Mouse (Mus musculus) neural tube, embryonic 13.5 days (tissue): Measurements from ENCODE around the gene Galm. TPM values are rescaled to one million over a fixed set of nuclear protein-coding genes. Genes with fewer than 3 reads are reported as not detected.
A peak's percentile ranks its signal among the peaks of the same experiment; 100 is the strongest.
"Not testable (repeated sequence)": the region's sequence is repeated elsewhere in the genome, so short reads cannot be mapped to it uniquely, and the experiment has no call there.

Source experiments
- ATAC-seq: fragments of 200-750 bp; cut with Nextera tagmentation; 2 replicates; pipeline ENCODE4 v1.8.0; 2017; ENCODE audit warnings: low read depth, mild to moderate bottlenecking, moderate TSS enrichment, moderate library complexity
- H3K27ac ChIP-seq: fragments of 300-500 bp; sonication (generic); replicated peaks from 2 replicates; pipeline ENCODE4 v1.5.1; 2015; ENCODE audit warnings: moderate library complexity, mild to moderate bottlenecking, inconsistent platforms
- H3K27me3 ChIP-seq: fragments of 300-500 bp; sonication (generic); 2 replicates; pipeline ENCODE4 v1.6.1; 2015; ENCODE audit warnings: mild to moderate bottlenecking, inconsistent platforms
- H3K36me3 ChIP-seq: fragments of 300-500 bp; sonication (generic); 2 replicates; pipeline ENCODE4 v1.6.1; 2015; ENCODE audit warnings: mild to moderate bottlenecking, inconsistent platforms
- H3K4me1 ChIP-seq: fragments of 300-500 bp; sonication (generic); replicated peaks from 2 replicates; pipeline ENCODE4 v1.6.1; 2015; ENCODE audit warnings: inconsistent platforms
- H3K4me2 ChIP-seq: fragments of 300-500 bp; sonication (generic); 2 replicates; pipeline ENCODE4 v1.6.1; 2015; ENCODE audit warnings: inconsistent platforms, mild to moderate bottlenecking, moderate library complexity
- H3K4me3 ChIP-seq: fragments of 300-500 bp; sonication (generic); 2 replicates; pipeline ENCODE4 v1.5.1; 2015; ENCODE audit warnings: mild to moderate bottlenecking, inconsistent platforms
- H3K9ac ChIP-seq: fragments of 300-500 bp; sonication (generic); 2 replicates; pipeline ENCODE4 v1.6.1; 2015; ENCODE audit warnings: moderate library complexity, mild to moderate bottlenecking, inconsistent platforms
- H3K9me3 ChIP-seq: fragments of 300-500 bp; sonication (generic); 2 replicates; pipeline ENCODE4 v1.6.1; 2016; ENCODE audit warnings: inconsistent platforms
- WGBS: fragments of 180-500 bp; shearing (Covaris S2); methylation state at CpG from one replicate; pipeline ENCODE4 v1.1.7; 2015; 5-methylcytosine and 5-hydroxymethylcytosine counted together
- polyA plus RNA-seq: library from polyadenylated mRNA; unstranded; fragments of >200 nt; fragmentation: Nextera tagmentation; extraction: Ambion mirVana; gene quantifications from 2 replicates; pipeline ENCODE4 v1.2.1, GENCODE M21; 2015

The Galm gene
- polyA plus RNA-seq, 1 experiment from 2014 or later, result 2.0 TPM

- Histone ChIP-seq H3K9ac (no peak overlapping the region), H3K27me3 (no peaks in the 10 kb centered on the region), H3K4me3 (no peak overlapping the region), H3K4me2 (no peak overlapping the region), H3K27ac (no peak overlapping the region), H3K4me1 (peaks cover 24% of the 10 kb centered on the region), H3K36me3 (no peaks in the 10 kb centered on the region), H3K9me3 (no peaks in the 10 kb centered on the region)
- ATAC-seq, result no peak
- 88% methylated on average over 7 of the region's 7 CpGs for WGBS
Measured at GRCm38 (mm10) chr17:80170951-80171350, 43.7 kb downstream of the Galm start.

GRCm38 (mm10) chr17:80171948-80172347, 44.7 kb downstream of the Galm start:
- 93% methylated on average over 4 of the region's 4 CpGs for WGBS
- Histone ChIP-seq H3K36me3 (no peaks in the 10 kb centered on the region), H3K27ac (no peak overlapping the region), H3K4me1 (peaks cover 24% of the 10 kb centered on the region), H3K4me2 (no peak overlapping the region), H3K27me3 (no peaks in the 10 kb centered on the region), H3K4me3 (no peak overlapping the region), H3K9me3 (no peaks in the 10 kb centered on the region), H3K9ac (no peak overlapping the region)
- no peak for ATAC-seq

GRCm38 (mm10) chr17:80172761-80173160, 45.5 kb downstream of the Galm start:
- H3K27ac ChIP-seq, result no peak overlapping the region
- H3K4me2 ChIP-seq, result no peak overlapping the region
- H3K4me3 ChIP-seq, result no peak overlapping the region
- H3K9ac ChIP-seq, result no peak overlapping the region
- H3K9me3 ChIP-seq, result no peaks in the 10 kb centered on the region
- ATAC-seq, result no peak
- H3K4me1 ChIP-seq, result peaks cover 17% of the 10 kb centered on the region
- WGBS, result 89% methylated on average over 5 of the region's 5 CpGs
- no peaks in the 10 kb centered on the region for H3K27me3 ChIP-seq
- H3K36me3 ChIP-seq, result no peaks in the 10 kb centered on the region

- Histone ChIP-seq H3K4me3 (no peak overlapping the region), H3K36me3 (no peaks in the 10 kb centered on the region), H3K9me3 (no peaks in the 10 kb centered on the region), H3K9ac (no peak overlapping the region), H3K4me2 (no peak overlapping the region), H3K4me1 (peaks cover 7% of the 10 kb centered on the region), H3K27me3 (no peaks in the 10 kb centered on the region), H3K27ac (no peak overlapping the region)
- WGBS, result 81% methylated on average over 2 of the region's 2 CpGs
- no peak for ATAC-seq
Measured at GRCm38 (mm10) chr17:80173708-80174107, 46.4 kb downstream of the Galm start.

GRCm38 (mm10) chr17:80174146-80174545, 46.9 kb downstream of the Galm start:
- Histone ChIP-seq H3K27ac (no peak overlapping the region), H3K36me3 (no peaks in the 10 kb centered on the region), H3K4me2 (no peak overlapping the region), H3K9me3 (no peaks in the 10 kb centered on the region), H3K4me3 (no peak overlapping the region), H3K9ac (no peak overlapping the region), H3K4me1 (peaks cover 3% of the 10 kb centered on the region), H3K27me3 (no peaks in the 10 kb centered on the region)
- 91% methylated on average over 3 of the region's 3 CpGs for WGBS
- ATAC-seq, result no peak

- H3K9ac ChIP-seq, result no peak overlapping the region
- no peak overlapping the region for H3K4me3 ChIP-seq
- no peak overlapping the region for H3K4me2 ChIP-seq
- ATAC-seq, result no peak
- H3K4me1 ChIP-seq, result no peaks in the 10 kb centered on the region
- no peak overlapping the region for H3K27ac ChIP-seq
- H3K27me3 ChIP-seq, result no peaks in the 10 kb centered on the region
- no peaks in the 10 kb centered on the region for H3K36me3 ChIP-seq
- WGBS, result 81% methylated on average over 19 of the region's 19 CpGs
- no peaks in the 10 kb centered on the region for H3K9me3 ChIP-seq
Measured at GRCm38 (mm10) chr17:80174699-80175385, 47.6 kb downstream of the Galm start.

- H3K4me2 ChIP-seq, result no peak overlapping the region
- no peak for ATAC-seq
- 85% methylated on average over 4 of the region's 4 CpGs for WGBS
Measured at GRCm38 (mm10) chr17:80175386-80175739, 48.1 kb downstream of the Galm start.

GRCm38 (mm10) chr17:80175966-80176365, 48.7 kb downstream of the Galm start:
- WGBS, result 86% methylated on average over 3 of the region's 3 CpGs
- no peaks in the 10 kb centered on the region for H3K9me3 ChIP-seq

More at GRCm38 (mm10) chr17:80175386-80175739, 48.1 kb downstream of the Galm start:
- Histone ChIP-seq H3K27me3 (no peaks in the 10 kb centered on the region), H3K36me3 (no peaks in the 10 kb centered on the region), H3K4me3 (no peak overlapping the region), H3K9me3 (no peaks in the 10 kb centered on the region), H3K9ac (no peak overlapping the region), H3K4me1 (no peaks in the 10 kb centered on the region), H3K27ac (no peak overlapping the region)

GRCm38 (mm10) chr17:80178846-80179245, 51.6 kb downstream of the Galm start:
- H3K4me2 ChIP-seq, H3K9me3 ChIP-seq, H3K9ac ChIP-seq, H3K36me3 ChIP-seq, H3K4me3 ChIP-seq, ATAC-seq, H3K27me3 ChIP-seq, H3K4me1 ChIP-seq, H3K27ac ChIP-seq: not testable (repeated sequence)
- WGBS, result 88% methylated on average over 3 of the region's 3 CpGs

More at GRCm38 (mm10) chr17:80175966-80176365, 48.7 kb downstream of the Galm start:
- Histone ChIP-seq H3K9ac (no peak overlapping the region), H3K27me3 (no peaks in the 10 kb centered on the region), H3K4me2 (no peak overlapping the region), H3K27ac (no peak overlapping the region), H3K4me3 (no peak overlapping the region), H3K4me1 (no peaks in the 10 kb centered on the region), H3K36me3 (no peaks in the 10 kb centered on the region)
- no peak for ATAC-seq

GRCm38 (mm10) chr17:80179959-80180358, 52.7 kb downstream of the Galm start:
- Histone ChIP-seq H3K9ac (no peak overlapping the region), H3K9me3 (no peaks in the 10 kb centered on the region), H3K4me2 (no peak overlapping the region), H3K36me3 (no peaks in the 10 kb centered on the region), H3K4me1 (no peaks in the 10 kb centered on the region), H3K27me3 (no peaks in the 10 kb centered on the region), H3K27ac (no peak overlapping the region), H3K4me3 (no peak overlapping the region)
- WGBS, result 0% methylated on average over 6 of the region's 6 CpGs
- ATAC-seq, result peak; percentile 88

GRCm38 (mm10) chr17:80180468-80180867, 53.2 kb downstream of the Galm start:
- H3K27me3 ChIP-seq, result no peaks in the 10 kb centered on the region
- H3K9ac ChIP-seq, result no peak overlapping the region
- ATAC-seq, result peak; percentile 87
- no peaks in the 10 kb centered on the region for H3K36me3 ChIP-seq
- no peak overlapping the region for H3K27ac ChIP-seq
- no peaks in the 10 kb centered on the region for H3K9me3 ChIP-seq
- no peaks in the 10 kb centered on the region for H3K4me1 ChIP-seq
- no peak overlapping the region for H3K4me3 ChIP-seq
- no peak overlapping the region for H3K4me2 ChIP-seq

- Histone ChIP-seq H3K36me3 (no peaks in the 10 kb centered on the region), H3K4me2 (no peak overlapping the region), H3K4me1 (no peaks in the 10 kb centered on the region), H3K27ac (no peak overlapping the region), H3K9me3 (no peaks in the 10 kb centered on the region), H3K27me3 (no peaks in the 10 kb centered on the region), H3K4me3 (no peak overlapping the region), H3K9ac (no peak overlapping the region)
- no peak for ATAC-seq
- 79% methylated on average over 10 of the region's 10 CpGs for WGBS
Measured at GRCm38 (mm10) chr17:80183615-80184014, 56.3 kb downstream of the Galm start.

GRCm38 (mm10) chr17:80193075-80193474, 65.8 kb downstream of the Galm start:
- no peak for ATAC-seq
- H3K4me2 ChIP-seq, result no peak overlapping the region

More at GRCm38 (mm10) chr17:80193075-80193474, 65.8 kb downstream of the Galm start:
- Histone ChIP-seq H3K4me1 (no peaks in the 10 kb centered on the region), H3K27me3 (no peaks in the 10 kb centered on the region), H3K27ac (no peak overlapping the region), H3K9ac (no peak overlapping the region), H3K36me3 (peaks cover 37% of the 10 kb centered on the region), H3K9me3 (no peaks in the 10 kb centered on the region), H3K4me3 (no peak overlapping the region)
- WGBS, result 69% methylated on average over 5 of the region's 5 CpGs
